Mouse (Mus musculus): Measurements from ENCODE around the gene Slc7a11.

Slc7a11 gene

DNA sequence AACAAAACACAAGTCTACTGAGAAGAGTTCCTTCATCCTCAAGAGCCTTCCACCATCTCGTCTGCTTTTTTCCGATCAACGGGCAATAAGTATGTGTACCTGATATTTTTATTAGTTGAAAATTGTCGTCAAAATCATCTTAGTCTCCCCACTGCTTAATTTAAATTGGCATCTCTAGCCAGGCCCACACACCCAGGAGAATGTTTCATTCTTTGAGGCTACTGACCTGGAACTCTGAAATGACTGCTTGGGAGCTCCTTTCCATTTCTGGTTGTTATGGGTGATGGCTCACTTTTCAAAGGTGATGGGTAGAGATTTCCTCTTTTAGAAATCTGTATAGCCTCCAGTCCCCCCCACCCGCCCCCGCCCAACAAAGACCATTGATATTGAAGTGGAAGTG is 54.6 kb downstream of the Slc7a11 start:
- no peak for DNase-seq

DNA sequence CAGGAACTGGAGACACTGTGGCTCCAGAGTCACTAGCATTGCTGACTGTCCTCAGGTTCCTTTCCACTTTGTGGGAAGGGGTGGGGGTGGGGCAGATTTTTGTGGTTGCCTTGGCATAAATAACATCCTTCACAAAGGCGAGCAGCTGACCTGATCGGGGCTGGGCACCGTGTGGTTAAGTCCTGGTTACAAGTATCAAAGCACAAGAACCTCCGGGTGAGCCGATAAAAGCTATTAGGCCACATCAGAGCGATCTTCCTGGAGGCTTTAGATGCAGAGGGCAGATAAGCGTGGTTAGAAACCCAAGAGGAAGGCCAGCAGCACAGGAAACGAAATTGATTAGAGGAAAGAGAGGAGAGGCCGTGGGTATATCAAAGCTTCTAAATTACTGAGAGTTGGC is 55.1 kb downstream of the Slc7a11 start:
- no peak for DNase-seq

- no peak for DNase-seq
These were observed 56.1 kb downstream of the Slc7a11 start for GRCm38 (mm10) chr3:50387280-50387679.

DNA sequence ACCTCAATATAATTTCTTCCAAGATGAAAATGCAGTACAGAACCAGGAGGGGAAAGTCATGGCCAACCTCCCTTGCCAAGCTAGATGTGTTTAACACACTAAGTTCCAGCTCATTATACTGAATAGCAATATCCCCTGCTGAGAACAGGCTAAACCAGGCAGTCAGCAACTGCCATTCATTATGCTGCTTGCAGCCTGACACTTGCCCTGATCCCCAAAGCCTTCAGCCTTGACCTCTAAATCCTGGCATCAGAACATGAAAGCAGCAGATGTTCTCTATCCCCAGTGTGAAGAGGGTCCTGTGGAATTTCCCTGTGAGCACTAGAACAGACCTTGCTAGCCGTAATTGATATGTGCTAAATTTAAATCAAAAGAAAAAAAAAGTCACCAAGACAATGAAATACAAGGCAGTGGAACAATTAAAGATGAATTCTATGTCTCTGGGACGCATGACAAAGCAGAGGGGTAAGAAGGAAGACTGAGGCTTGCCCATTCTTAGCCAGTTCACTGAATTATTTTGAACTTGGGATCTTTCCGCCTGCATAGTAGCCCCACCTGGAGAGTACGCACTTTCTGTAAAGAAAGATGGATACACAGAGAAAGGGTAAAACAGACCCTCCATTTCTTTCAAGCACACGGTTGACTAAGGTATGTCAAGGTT is 56.7 kb downstream of the Slc7a11 start:
- no peak for DNase-seq

- no peak for DNase-seq
These were observed 57.3 kb downstream of the Slc7a11 start for GRCm38 (mm10) chr3:50386066-50386465.

GRCm38 (mm10) chr3:50382729-50383128 is 60.7 kb downstream of the Slc7a11 start:
- DNase-seq: no peak

DNA sequence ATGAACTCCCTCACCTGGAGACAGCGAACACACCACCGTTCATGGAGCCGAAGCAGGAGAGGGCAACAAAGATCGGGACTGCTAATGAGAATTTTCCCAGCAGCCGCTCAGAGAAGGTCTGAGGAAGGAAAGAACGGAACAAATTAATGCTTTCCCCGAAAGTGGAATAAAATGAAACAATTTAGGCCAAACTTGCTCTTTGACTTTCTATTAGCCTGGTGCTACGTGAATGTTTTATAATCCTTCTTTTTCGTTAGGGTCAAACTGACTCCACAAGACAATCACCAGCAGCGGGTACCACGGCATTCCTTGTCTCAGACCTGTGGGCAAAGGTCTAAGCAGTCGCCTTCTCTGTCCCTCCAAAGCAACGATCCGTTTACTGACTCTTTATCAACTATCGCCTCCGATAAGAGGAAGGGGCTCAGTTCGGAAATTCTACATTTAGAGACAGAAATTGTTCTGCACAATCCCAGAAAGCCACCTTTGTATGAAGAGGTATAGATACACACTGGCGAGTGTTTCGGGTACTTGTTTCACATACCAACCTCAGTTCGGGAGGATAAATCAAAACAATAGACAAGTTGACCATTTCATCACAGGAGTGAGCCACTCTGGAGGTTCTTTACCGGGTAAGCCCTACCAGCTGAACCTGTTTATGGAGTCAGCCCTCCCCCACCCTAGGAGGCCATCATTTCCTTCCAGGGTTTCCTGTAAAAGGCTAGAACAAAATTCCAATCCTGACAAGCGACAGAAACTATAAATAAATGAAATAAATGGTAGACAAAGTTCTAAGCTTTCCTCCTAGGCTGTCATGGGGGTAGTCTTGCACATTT is 61.3 kb downstream of the Slc7a11 start:
- no peak for DNase-seq

DNA sequence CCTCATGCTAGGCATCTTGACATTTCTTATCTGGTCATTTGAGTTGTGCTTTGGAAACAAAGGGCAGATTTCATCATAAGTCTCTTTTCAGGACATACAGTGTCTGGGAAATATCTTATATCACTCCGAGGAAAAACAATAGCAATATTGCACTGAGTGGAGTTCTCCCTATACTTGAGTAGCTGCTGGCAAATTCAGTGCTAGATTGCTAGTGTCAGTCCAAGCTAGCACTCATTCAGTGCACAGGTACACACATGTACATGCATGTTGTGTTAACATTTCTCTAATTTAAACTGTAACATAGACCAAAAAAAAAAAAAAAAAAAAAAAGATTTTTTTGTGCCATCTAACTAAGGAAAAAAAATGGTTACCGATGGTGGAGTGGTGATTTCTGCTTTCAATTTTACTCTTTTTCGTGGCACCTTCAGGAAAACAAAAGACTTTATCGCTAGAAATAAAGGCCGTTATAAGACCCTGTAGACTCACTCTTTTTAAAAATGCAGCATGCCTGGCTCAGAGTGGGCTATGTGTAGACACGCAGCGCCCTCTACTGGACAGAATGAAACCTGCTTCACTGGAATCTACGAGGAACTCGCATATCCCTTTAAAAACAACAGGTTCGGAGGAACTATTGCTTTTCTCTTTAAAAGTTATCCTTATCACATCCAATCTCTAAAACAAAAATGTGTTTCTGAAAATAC is 62.1 kb downstream of the Slc7a11 start:
- DNase-seq: peak; percentile 74

- DNase-seq: no peak
These were observed 63.5 kb downstream of the Slc7a11 start for GRCm38 (mm10) chr3:50379942-50380341.

DNA sequence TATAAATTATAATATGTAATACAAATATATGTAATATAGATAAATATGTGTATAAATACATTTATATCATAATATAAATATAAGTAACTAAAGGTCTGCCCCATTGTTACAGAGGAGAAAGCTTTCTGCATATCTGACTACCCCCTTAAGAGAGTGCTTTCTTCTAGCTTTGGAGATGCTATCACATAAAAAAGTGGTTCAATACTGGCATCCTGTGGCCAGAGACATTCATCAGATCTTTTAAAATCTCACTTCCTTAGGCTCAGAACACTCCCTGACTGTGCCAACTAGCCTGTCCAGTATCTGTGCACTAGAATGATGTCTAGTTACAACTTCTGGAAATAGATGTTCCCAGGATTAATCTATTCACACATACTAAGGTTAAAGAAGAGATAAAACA is 67.9 kb downstream of the Slc7a11 start:
- DNase-seq: no peak

- no peak for DNase-seq
These were observed 73.6 kb downstream of the Slc7a11 start for GRCm38 (mm10) chr3:50369791-50370190.

DNA sequence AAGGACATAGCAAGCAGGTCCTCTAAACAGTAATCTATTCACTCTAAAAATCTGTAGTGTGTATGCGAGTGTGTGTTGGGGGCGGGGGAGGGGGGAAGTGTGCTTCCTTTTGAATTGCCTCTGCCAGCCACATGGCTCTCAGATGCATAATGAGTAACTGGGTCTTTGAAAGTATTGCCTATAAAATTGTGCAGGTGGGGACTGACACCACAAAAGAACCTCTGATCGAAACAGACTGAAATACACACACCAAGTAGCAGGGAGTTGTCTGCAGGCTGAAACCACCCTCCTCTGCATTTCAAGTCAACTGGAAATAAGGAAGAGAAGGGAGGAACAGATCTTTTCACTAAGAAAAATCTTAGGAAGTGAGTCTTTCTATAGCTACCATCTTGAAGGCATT is 76.2 kb downstream of the Slc7a11 start:
- DNase-seq: no peak

DNA sequence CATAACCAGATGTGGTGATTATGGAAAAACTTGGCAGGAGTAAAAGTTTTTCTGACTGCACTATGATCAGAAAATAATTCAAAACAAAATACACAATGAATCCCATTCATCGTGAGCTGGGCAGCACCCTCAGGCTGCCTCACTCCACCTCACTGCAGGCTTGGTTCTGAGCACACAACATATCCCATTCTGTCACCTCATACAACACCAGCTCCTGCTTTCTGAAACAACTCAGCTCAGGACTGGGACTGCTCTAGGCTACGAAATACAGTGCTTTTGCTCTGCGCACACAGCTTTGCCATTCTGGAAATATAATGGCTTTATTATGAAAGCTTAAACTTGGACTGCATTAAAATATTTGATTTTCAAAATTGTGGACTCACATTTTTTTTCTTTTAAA is 79.8 kb downstream of the Slc7a11 start:
- DNase-seq: no peak

GRCm38 (mm10) chr3:50347081-50347480 is 96.3 kb downstream of the Slc7a11 start:
- DNase-seq: no peak

- no peak for DNase-seq
These were observed 99.0 kb downstream of the Slc7a11 start for GRCm38 (mm10) chr3:50344411-50344810.

DNA sequence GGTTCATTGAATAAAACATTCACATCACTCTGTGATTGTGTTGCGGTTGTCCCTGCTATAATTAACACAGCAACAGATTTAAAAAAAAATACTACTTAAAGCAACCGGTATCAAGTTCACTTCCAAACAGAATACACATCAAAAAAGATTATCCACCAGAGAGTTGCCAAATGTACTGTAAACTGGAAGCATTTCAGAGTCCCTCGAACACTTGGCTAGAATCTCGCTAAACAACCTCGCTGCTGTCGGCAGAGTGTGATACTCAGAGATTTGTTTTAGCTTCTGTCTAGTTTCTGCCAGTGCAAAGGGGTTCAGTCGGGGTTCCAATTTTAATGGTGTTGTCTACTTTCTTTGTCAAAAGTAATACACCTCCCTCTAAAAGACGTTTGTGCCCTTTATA is 118.9 kb downstream of the Slc7a11 start:
- no peak for DNase-seq

DNA sequence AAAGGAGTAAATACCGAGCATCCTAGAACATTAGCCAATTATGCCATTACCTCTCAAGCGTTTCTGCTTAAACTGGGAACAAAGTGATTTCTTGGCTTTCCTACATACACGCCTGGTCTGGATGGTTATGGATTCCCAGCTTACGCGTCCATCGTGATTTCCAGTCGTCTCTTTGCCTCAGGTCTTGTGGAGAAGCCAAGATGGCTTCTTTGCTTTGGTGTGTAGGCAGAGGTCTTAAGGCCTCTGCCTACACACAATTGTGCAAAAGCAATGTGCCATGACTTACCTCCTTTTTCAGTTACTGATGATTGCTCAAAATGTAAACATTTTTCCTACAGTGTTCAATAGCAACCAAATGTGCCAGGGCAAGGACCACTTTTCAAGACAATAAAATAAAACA is 119.5 kb downstream of the Slc7a11 start:
- no peak for DNase-seq

GRCm38 (mm10) chr3:50320862-50321261 is 122.6 kb downstream of the Slc7a11 start:
- no peak for DNase-seq

- no peak for DNase-seq
These were observed 125.3 kb downstream of the Slc7a11 start for GRCm38 (mm10) chr3:50318074-50318473.

GRCm38 (mm10) chr3:50313816-50314215 is 129.6 kb downstream of the Slc7a11 start:
- no peak for DNase-seq

DNA sequence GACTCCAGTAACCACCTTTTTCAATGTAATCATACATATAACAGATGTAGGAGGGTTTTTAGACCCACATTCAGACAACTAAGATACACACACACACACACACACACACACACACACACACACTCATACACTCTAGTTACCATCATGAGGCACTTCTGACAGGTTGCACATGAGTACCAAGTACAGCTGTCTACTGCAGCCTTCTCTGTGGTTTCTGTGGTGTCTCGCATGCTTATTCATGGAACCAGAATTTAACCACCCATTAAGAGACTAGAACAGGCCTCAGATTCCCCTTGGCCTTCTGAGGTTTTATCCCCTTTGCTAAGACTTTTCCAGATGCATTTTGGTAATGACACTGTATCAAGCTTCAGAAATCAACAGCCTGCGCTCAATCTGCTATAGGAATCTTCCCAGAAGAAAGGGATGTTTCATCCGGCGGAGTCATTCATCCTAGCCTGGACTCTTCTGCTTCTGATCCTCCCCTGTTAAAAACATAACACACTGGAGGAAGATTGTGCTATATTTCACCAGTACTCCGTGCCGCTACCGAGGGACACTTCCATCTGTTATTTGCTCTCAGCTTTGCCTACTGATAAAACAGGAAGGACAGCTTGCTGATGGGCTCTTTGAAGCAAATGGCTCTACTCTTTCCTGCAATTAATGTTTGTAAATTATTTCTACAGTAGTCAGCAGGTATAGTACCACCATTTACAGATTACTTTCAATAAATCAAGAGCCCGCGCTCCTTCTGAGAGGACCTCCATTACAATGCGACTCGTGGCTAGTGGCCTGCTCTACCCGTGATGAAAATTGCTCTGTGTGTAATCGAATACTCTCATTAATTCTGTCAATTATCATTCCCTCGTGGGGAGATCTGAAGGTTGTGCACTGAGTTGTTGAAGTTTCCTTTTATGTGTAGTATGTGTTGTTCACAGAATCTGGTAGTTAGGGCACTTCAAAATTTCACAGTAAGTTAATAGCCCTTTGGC is 135.8 kb downstream of the Slc7a11 start:
- no peak for DNase-seq

DNA sequence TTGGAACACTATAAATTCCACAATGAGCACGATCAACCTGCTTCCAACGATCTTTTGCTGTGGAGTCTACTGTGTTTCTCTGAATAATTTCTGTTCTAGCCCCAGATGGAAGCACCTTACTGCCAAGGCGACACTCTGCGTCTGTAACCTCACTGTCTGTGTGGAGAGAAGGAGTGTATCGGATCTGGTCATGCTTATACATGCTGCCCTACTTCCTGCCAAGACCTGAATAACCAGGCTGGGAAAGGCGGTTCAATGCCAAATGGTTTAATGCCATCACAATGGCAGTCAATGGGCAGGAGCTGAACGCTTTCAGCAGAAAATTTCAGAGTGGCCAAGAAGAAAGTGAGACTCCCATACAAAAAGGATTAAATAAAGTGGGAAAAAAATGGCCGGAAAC is 137.1 kb downstream of the Slc7a11 start:
- DNase-seq: peak; percentile 26

DNA sequence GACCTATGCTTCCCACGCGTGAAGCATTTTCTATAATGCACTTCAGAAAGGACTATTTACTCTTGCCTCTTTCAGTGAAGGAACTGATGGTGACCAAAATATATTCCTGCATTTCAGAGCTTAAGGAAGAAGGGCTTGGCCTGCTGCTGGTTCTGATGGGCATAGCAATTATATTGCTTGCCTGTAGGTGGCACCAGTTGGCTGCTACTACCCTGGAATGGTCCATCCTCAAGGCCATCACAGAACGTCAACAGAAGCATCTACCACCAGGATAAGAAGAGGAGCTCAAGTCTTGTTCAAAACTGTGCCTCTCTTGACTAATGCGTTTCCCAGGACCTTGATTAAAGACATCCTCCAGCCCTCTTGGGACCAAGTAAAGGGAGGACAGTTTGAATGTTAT is 139.3 kb downstream of the Slc7a11 start:
- peak; percentile 24 for DNase-seq

Measured in cerebellum, adult 9-10 months (tissue).